Mouse (Mus musculus): ENCODE measurements around the gene Ppp1r27. TPM values are rescaled to one million over a fixed set of nuclear protein-coding genes. Genes with fewer than 3 reads are reported as not detected.
"Not testable (repeated sequence)": the region's sequence is repeated elsewhere in the genome, so short reads cannot be mapped to it uniquely, and the experiment has no call there.

Gene Ppp1r27
- polyA plus RNA-seq (2012; rRNA removed): 3.3 TPM in 1 of 2 replicates, not detected in the other

- Histone ChIP-seq H3K4me1 (ENCODE audit: control insufficient read depth, insufficient read depth, low read length) (peaks cover 17% of the 10 kb centered on the region), H3K4me3 (replicated peaks; ENCODE audit: extremely low read depth, low read depth, low read length) (peak within 1 kb of the TSS; percentile 77)
- DNase-seq: no peak
- WGBS: 93% methylated on average over 28 of the region's 28 CpGs
- TF ChIP-seq CTCF (IDR thresholded peaks at IDR 0.05; ENCODE audit: insufficient read depth, low read length) (no peak), POLR2A (IDR thresholded peaks at IDR 0.05; ENCODE audit: borderline replicate concordance, extremely low read depth, low read depth, low read length) (no peak)
Observed at GRCm38 (mm10) chr11:120550810-120551440, at the start of gene Ppp1r27. Gene Ppp1r27, minus strand, starts transcription at chr11:120551132.

- DNase-seq: no peak
- Histone ChIP-seq H3K4me3 (replicated peaks; ENCODE audit: extremely low read depth, low read depth, low read length) (no peak overlapping the region), H3K4me1 (ENCODE audit: control insufficient read depth, insufficient read depth, low read length) (peaks cover 12% of the 10 kb centered on the region)
- WGBS: 86% methylated on average over 3 of the region's 3 CpGs
- TF ChIP-seq CTCF (IDR thresholded peaks at IDR 0.05; ENCODE audit: insufficient read depth, low read length) (no peak), POLR2A (IDR thresholded peaks at IDR 0.05; ENCODE audit: borderline replicate concordance, extremely low read depth, low read depth, low read length) (no peak)
Observed at GRCm38 (mm10) chr11:120600716-120601115, 49.8 kb upstream of the Ppp1r27 start.

- 41% methylated on average over 17 of the region's 17 CpGs for WGBS
- Histone ChIP-seq H3K4me1 (ENCODE audit: control insufficient read depth, insufficient read depth, low read length) (peaks cover 12% of the 10 kb centered on the region), H3K4me3 (replicated peaks; ENCODE audit: extremely low read depth, low read depth, low read length) (peak overlapping the region; percentile 55)
- TF ChIP-seq POLR2A (IDR thresholded peaks at IDR 0.05; ENCODE audit: borderline replicate concordance, extremely low read depth, low read depth, low read length) (no peak), CTCF (IDR thresholded peaks at IDR 0.05; ENCODE audit: insufficient read depth, low read length) (no peak)
- DNase-seq: no peak
Observed at GRCm38 (mm10) chr11:120598990-120599549, 48.1 kb upstream of the Ppp1r27 start.

GRCm38 (mm10) chr11:120598283-120598989 lies 47.5 kb upstream of the Ppp1r27 start, which contains the start of the genes Alyref and Anapc11:
Gene Alyref, minus strand, starts transcription at chr11:120598365.
Gene Anapc11, plus strand, starts transcription at chr11:120598421.
- peak within 1 kb of the TSS; percentile 61 for H3K4me3 ChIP-seq (replicated peaks; ENCODE audit: extremely low read depth, low read depth, low read length)
- WGBS: under 1% methylated on average over 88 of the region's 88 CpGs
- H3K4me1 ChIP-seq (ENCODE audit: control insufficient read depth, insufficient read depth, low read length): peaks cover 12% of the 10 kb centered on the region
- DNase-seq: peak; percentile 93
- TF ChIP-seq POLR2A (IDR thresholded peaks at IDR 0.05; ENCODE audit: borderline replicate concordance, extremely low read depth, low read depth, low read length) (peak; percentile 71; the same call in 1 of the 2 replicates), CTCF (IDR thresholded peaks at IDR 0.05; ENCODE audit: insufficient read depth, low read length) (no peak)

GRCm38 (mm10) chr11:120597240-120598235 lies 46.6 kb upstream of the Ppp1r27 start:
- TF ChIP-seq POLR2A (IDR thresholded peaks at IDR 0.05; ENCODE audit: borderline replicate concordance, extremely low read depth, low read depth, low read length) (no peak), CTCF (IDR thresholded peaks at IDR 0.05; ENCODE audit: insufficient read depth, low read length) (no peak)
- 4% methylated on average over 98 of the region's 99 CpGs for WGBS
- Histone ChIP-seq H3K4me3 (replicated peaks; ENCODE audit: extremely low read depth, low read depth, low read length) (peak overlapping the region; percentile 61), H3K4me1 (ENCODE audit: control insufficient read depth, insufficient read depth, low read length) (peaks cover 12% of the 10 kb centered on the region)
- no peak for DNase-seq

GRCm38 (mm10) chr11:120588531-120588930 lies 37.6 kb upstream of the Ppp1r27 start:
- Histone ChIP-seq H3K4me3 (replicated peaks; ENCODE audit: extremely low read depth, low read depth, low read length) (no peak overlapping the region), H3K4me1 (ENCODE audit: control insufficient read depth, insufficient read depth, low read length) (no peaks in the 10 kb centered on the region)
- DNase-seq: no peak
- 75% methylated on average over 6 of the region's 6 CpGs for WGBS
- TF ChIP-seq CTCF (IDR thresholded peaks at IDR 0.05; ENCODE audit: insufficient read depth, low read length): no peak
- no peak for TF ChIP-seq POLR2A (IDR thresholded peaks at IDR 0.05; ENCODE audit: borderline replicate concordance, extremely low read depth, low read depth, low read length)

GRCm38 (mm10) chr11:120583937-120584336 lies 33.0 kb upstream of the Ppp1r27 start:
- 100% methylated on average over 1 of the region's 1 CpGs for WGBS
- TF ChIP-seq CTCF (IDR thresholded peaks at IDR 0.05; ENCODE audit: insufficient read depth, low read length) (no peak), POLR2A (IDR thresholded peaks at IDR 0.05; ENCODE audit: borderline replicate concordance, extremely low read depth, low read depth, low read length) (no peak)
- no peak for DNase-seq
- Histone ChIP-seq H3K4me3 (replicated peaks; ENCODE audit: extremely low read depth, low read depth, low read length) (no peak overlapping the region), H3K4me1 (ENCODE audit: control insufficient read depth, insufficient read depth, low read length) (peaks cover 15% of the 10 kb centered on the region)

GRCm38 (mm10) chr11:120582982-120583293 lies 32.0 kb upstream of the Ppp1r27 start:
- H3K4me1 ChIP-seq (ENCODE audit: control insufficient read depth, insufficient read depth, low read length): peaks cover 17% of the 10 kb centered on the region
- not testable (repeated sequence) for H3K4me3 ChIP-seq (replicated peaks; ENCODE audit: extremely low read depth, low read depth, low read length); DNase-seq
- 92% methylated on average over 2 of the region's 2 CpGs for WGBS

All from lung, adult 2 months (tissue).